Mouse (Mus musculus) erythroblast, embryonic 14.5 days (primary cell): ENCODE results near the gene Pmvk.

Experiments
- GATA1 ChIP-seq: IDR thresholded peaks from 2 replicates; pipeline ENCODE4 v1.6.1; 2012; ENCODE audit warnings: low read length, inconsistent platforms, mixed read lengths
- TAL1 ChIP-seq: IDR thresholded peaks from 3 replicates; pipeline ENCODE4 v1.6.1; 2012; ENCODE audit warnings: low read length, inconsistent platforms, mixed read lengths

DNA sequence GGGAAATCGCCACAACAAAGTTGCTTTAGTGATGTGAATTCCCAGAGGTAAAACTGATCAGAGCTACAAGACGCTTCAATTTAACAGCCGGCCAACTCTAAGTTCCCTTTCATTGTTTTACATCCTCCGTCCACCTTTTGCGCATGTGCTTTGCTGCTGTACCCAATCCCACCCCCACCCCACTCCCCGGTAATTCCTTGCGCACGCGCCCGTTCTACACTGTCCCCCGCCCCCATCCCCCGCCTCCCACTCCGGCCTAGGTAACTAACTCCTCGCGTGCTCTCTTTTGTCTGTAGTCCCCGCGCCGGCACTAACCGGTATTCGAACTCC lies 36.5 kb upstream of the Pmvk start:
- TF ChIP-seq TAL1 (no peak), GATA1 (no peak)
